Mouse (Mus musculus) hindbrain, embryonic 14.5 days (tissue): ENCODE data around the gene S100a13. TPM values are rescaled to one million over a fixed set of nuclear protein-coding genes. Genes with fewer than 3 reads are reported as not detected.

Source experiments
- ATAC-seq: fragments of 200-750 bp; cut with Nextera tagmentation; 2 replicates; pipeline ENCODE4 v1.8.0; 2017; ENCODE audit warnings: moderate number of reproducible peaks, mild to moderate bottlenecking, moderate TSS enrichment, moderate library complexity; ENCODE audit not compliant: low FRiP score
- DNase-seq: peaks from one replicate; pipeline ENCODE4 v3.0.0-alpha.2; 2015; ENCODE audit warnings: low spot score
- H3K27ac ChIP-seq: fragments of 300-500 bp; sonication (generic); 2 replicates; pipeline ENCODE4 v1.5.1; 2014; ENCODE audit warnings: mild to moderate bottlenecking, moderate library complexity
- H3K27me3 ChIP-seq: fragments of 300-500 bp; sonication (generic); 2 replicates; pipeline ENCODE4 v1.6.1; 2014; ENCODE audit warnings: mild to moderate bottlenecking, low read length, mixed read lengths; ENCODE audit not compliant: control insufficient read depth, insufficient read depth
- H3K36me3 ChIP-seq: fragments of 300-500 bp; sonication (generic); replicated peaks from 2 replicates; pipeline ENCODE4 v1.6.1; 2014; ENCODE audit not compliant: control insufficient read depth, insufficient read depth
- H3K4me1 ChIP-seq: fragments of 300-500 bp; sonication (generic); replicated peaks from 2 replicates; pipeline ENCODE4 v1.6.1; 2014; ENCODE audit warnings: antibody characterized with exemption, low read length, mixed read lengths; ENCODE audit not compliant: control insufficient read depth, insufficient read depth
- H3K4me2 ChIP-seq: fragments of 300-500 bp; sonication (generic); replicated peaks from 2 replicates; pipeline ENCODE4 v1.6.1; 2014; ENCODE audit warnings: mild to moderate bottlenecking, moderate library complexity
- H3K4me3 ChIP-seq: fragments of 300-500 bp; sonication (generic); replicated peaks from 2 replicates; pipeline ENCODE4 v1.5.1; 2014; ENCODE audit warnings: mild to moderate bottlenecking, low read length
- H3K9ac ChIP-seq: fragments of 300-500 bp; sonication (generic); 2 replicates; pipeline ENCODE4 v1.6.1; 2014
- H3K9me3 ChIP-seq: fragments of 300-500 bp; sonication (generic); 2 replicates; pipeline ENCODE4 v1.6.1; 2016; ENCODE audit warnings: low read length; ENCODE audit not compliant: control insufficient read depth
- WGBS: fragments of 180-500 bp; shearing (Covaris S2); extraction: QIAGEN DNeasy Blood & Tissue Kit; methylation state at CpG from one replicate; pipeline ENCODE4 v1.1.7; 2014; 5-methylcytosine and 5-hydroxymethylcytosine counted together
- polyA plus RNA-seq: library from polyadenylated mRNA; unstranded; fragments of >200 nt; fragmentation: Nextera tagmentation; extraction: Ambion mirVana; gene quantifications from 2 replicates; pipeline ENCODE4 v1.2.1, GENCODE M21; 2014

S100a13 gene
- polyA plus RNA-seq, 1 experiment from 2014 or later = 11.9 TPM

GRCm38 (mm10) chr3:90537905-90538296 lies 23.7 kb downstream of the S100a13 start:
- H3K27ac ChIP-seq = no peak overlapping the region
- 85% methylated on average over 5 of the region's 5 CpGs for WGBS

GRCm38 (mm10) chr3:90540904-90541303 lies 26.7 kb downstream of the S100a13 start:
- H3K27ac ChIP-seq = no peak overlapping the region
- H3K9me3 ChIP-seq = no peaks in the 10 kb centered on the region
- no peaks in the 10 kb centered on the region for H3K36me3 ChIP-seq
- no peak overlapping the region for H3K4me3 ChIP-seq
- ATAC-seq (peak; percentile 58; the same call in 1 of the 2 replicates), DNase-seq (no peak)
- H3K27me3 ChIP-seq = no peaks in the 10 kb centered on the region
- H3K4me1 ChIP-seq = 0 out of 2 replicates have a peak, but pooled peaks cover 4% of the 10 kb centered on the region
- H3K4me2 ChIP-seq = peak overlapping the region; percentile 12
- WGBS = 32% methylated on average over 4 of the region's 4 CpGs
- 0 out of 2 replicates have a peak overlapping the region, but pooled peaks have one; percentile 24 for H3K9ac ChIP-seq

More at GRCm38 (mm10) chr3:90537905-90538296, 23.7 kb downstream of the S100a13 start:
- no peaks in the 10 kb centered on the region for H3K27me3 ChIP-seq
- no peak overlapping the region for H3K9ac ChIP-seq
- no peak overlapping the region for H3K4me3 ChIP-seq
- H3K9me3 ChIP-seq = no peaks in the 10 kb centered on the region
- H3K36me3 ChIP-seq = no peaks in the 10 kb centered on the region
- ATAC-seq = no peak
- no peak overlapping the region for H3K4me2 ChIP-seq
- 0 out of 2 replicates have a peak, but pooled peaks cover 4% of the 10 kb centered on the region for H3K4me1 ChIP-seq
- no peak for DNase-seq

- Histone ChIP-seq H3K4me2 (no peak overlapping the region), H3K9me3 (no peaks in the 10 kb centered on the region), H3K36me3 (no peaks in the 10 kb centered on the region), H3K27ac (no peak overlapping the region), H3K27me3 (no peaks in the 10 kb centered on the region), H3K4me1 (no peaks in the 10 kb centered on the region), H3K4me3 (no peak overlapping the region), H3K9ac (no peak overlapping the region)
- no peak for ATAC-seq
- WGBS = 61% methylated on average over 5 of the region's 5 CpGs
- no peak for DNase-seq
Observed at GRCm38 (mm10) chr3:90549676-90550420, 35.6 kb downstream of the S100a13 start.

- WGBS = 91% methylated on average over 2 of the region's 2 CpGs
- ATAC-seq = no peak
- H3K27me3 ChIP-seq = no peaks in the 10 kb centered on the region
- no peaks in the 10 kb centered on the region for H3K36me3 ChIP-seq
- H3K4me2 ChIP-seq = no peak overlapping the region
- H3K9ac ChIP-seq = no peak overlapping the region
- H3K4me3 ChIP-seq = no peak overlapping the region
- no peak overlapping the region for H3K27ac ChIP-seq
- no peak for DNase-seq
- H3K4me1 ChIP-seq = no peaks in the 10 kb centered on the region
- H3K9me3 ChIP-seq = no peaks in the 10 kb centered on the region
Observed at GRCm38 (mm10) chr3:90550421-90550790, 36.2 kb downstream of the S100a13 start.

GRCm38 (mm10) chr3:90552231-90552630 lies 38.0 kb downstream of the S100a13 start:
- H3K9ac ChIP-seq = no peak overlapping the region
- H3K9me3 ChIP-seq = no peaks in the 10 kb centered on the region
- H3K36me3 ChIP-seq = no peaks in the 10 kb centered on the region
- H3K4me2 ChIP-seq = no peak overlapping the region
- H3K27me3 ChIP-seq = no peaks in the 10 kb centered on the region
- ATAC-seq (no peak), DNase-seq (no peak)
- no peaks in the 10 kb centered on the region for H3K4me1 ChIP-seq
- H3K4me3 ChIP-seq = no peak overlapping the region
- no peak overlapping the region for H3K27ac ChIP-seq
- WGBS = 86% methylated on average over 2 of the region's 2 CpGs

- Histone ChIP-seq H3K9ac (no peak overlapping the region), H3K27me3 (no peaks in the 10 kb centered on the region), H3K9me3 (no peaks in the 10 kb centered on the region), H3K4me2 (no peak overlapping the region), H3K4me3 (no peak overlapping the region), H3K27ac (no peak overlapping the region), H3K36me3 (no peaks in the 10 kb centered on the region), H3K4me1 (no peaks in the 10 kb centered on the region)
- DNase-seq (peak; percentile 47), ATAC-seq (peak; percentile 87; the same call in 1 of the 2 replicates)
- WGBS = 31% methylated on average over 5 of the region's 5 CpGs
Observed at GRCm38 (mm10) chr3:90555954-90556353, 41.7 kb downstream of the S100a13 start.

GRCm38 (mm10) chr3:90560008-90560628 lies 45.9 kb downstream of the S100a13 start, which contains the start of gene S100a3:
TSS of gene S100a3 (plus strand) at chr3:90560578.
- no peak within 1 kb of the TSS for H3K4me3 ChIP-seq
- WGBS = 80% methylated on average over 6 of the region's 6 CpGs
- H3K27ac ChIP-seq = no peak within 1 kb of the TSS
- no peaks in the 10 kb centered on the region for H3K9me3 ChIP-seq
- ATAC-seq = no peak
- no peak within 1 kb of the TSS for H3K9ac ChIP-seq
- H3K4me2 ChIP-seq = no peak within 1 kb of the TSS
- no peaks in the 10 kb centered on the region for H3K36me3 ChIP-seq
- no peaks in the 10 kb centered on the region for H3K27me3 ChIP-seq
- H3K4me1 ChIP-seq = no peaks in the 10 kb centered on the region
- DNase-seq = no peak

Other genes with a start within 250 kb of the S100a13 start
- 7.1 and 8.9 TPM in 2 replicates for gene Dennd4b, start 249.2 kb upstream of the S100a13 start, polyA plus RNA-seq
- gene Gatad2b, start 221.3 kb upstream of the S100a13 start, polyA plus RNA-seq = 12.3 and 14.7 TPM in 2 replicates
- 24.1 and 24.8 TPM in 2 replicates for gene Slc27a3, start 124.5 kb upstream of the S100a13 start, polyA plus RNA-seq
- gene Ints3, start 80.8 kb upstream of the S100a13 start, polyA plus RNA-seq = 32.2 and 36.0 TPM in 2 replicates
- gene Npr1, start 48.6 kb upstream of the S100a13 start, polyA plus RNA-seq = 2.8 and 4.0 TPM in 2 replicates
- 228 and 235 TPM in 2 replicates for gene Ilf2, start 38.3 kb upstream of the S100a13 start, polyA plus RNA-seq
- 86.8 and 94.0 TPM in 2 replicates for gene Snapin, start 23.4 kb upstream of the S100a13 start, polyA plus RNA-seq
- gene Chtop, start 4.9 kb upstream of the S100a13 start, polyA plus RNA-seq = 122 and 126 TPM in 2 replicates
- 19.8 TPM in 2 replicates for gene S100a1, start within 50 bp of the S100a13 start, polyA plus RNA-seq
- not detected in 2 replicates for gene S100a14, start 12.4 kb downstream of the S100a13 start, polyA plus RNA-seq
- 37.8 and 40.3 TPM in 2 replicates for gene S100a16, start 22.8 kb downstream of the S100a13 start, polyA plus RNA-seq
- gene S100a3, start 46.1 kb downstream of the S100a13 start, polyA plus RNA-seq = 2.4 and 3.4 TPM in 2 replicates
- not detected in 2 replicates for gene S100a2, start 75.8 kb downstream of the S100a13 start, polyA plus RNA-seq
- not detected in 2 replicates for gene Gm42674, start 87.5 kb downstream of the S100a13 start, polyA plus RNA-seq
- gene S100a4, start 89.3 kb downstream of the S100a13 start, polyA plus RNA-seq = 1.2 and 1.6 TPM in 2 replicates
- gene S100a5, start 94.1 kb downstream of the S100a13 start, polyA plus RNA-seq = not detected in 2 replicates
- 35.0 and 46.9 TPM in 2 replicates for gene S100a6, start 98.4 kb downstream of the S100a13 start, polyA plus RNA-seq
- gene S100a7a, start 139.6 kb downstream of the S100a13 start, polyA plus RNA-seq = not detected in 2 replicates
- 7.9 and 10.6 TPM in 2 replicates for gene S100a8, start 154.5 kb downstream of the S100a13 start, polyA plus RNA-seq
- 8.2 and 8.4 TPM in 2 replicates for gene S100a9, start 181.3 kb downstream of the S100a13 start, polyA plus RNA-seq
- not detected in 2 replicates for gene Pglyrp4, start 212.5 kb downstream of the S100a13 start, polyA plus RNA-seq